Mouse (Mus musculus): ENCODE measurements around the gene Epsti1. TPM values are rescaled to one million over a fixed set of nuclear protein-coding genes. Genes with fewer than 3 reads are reported as not detected.

The Epsti1 gene
- polyA plus RNA-seq, 1 experiment from 2014 or later, result 0.23 TPM

DNA sequence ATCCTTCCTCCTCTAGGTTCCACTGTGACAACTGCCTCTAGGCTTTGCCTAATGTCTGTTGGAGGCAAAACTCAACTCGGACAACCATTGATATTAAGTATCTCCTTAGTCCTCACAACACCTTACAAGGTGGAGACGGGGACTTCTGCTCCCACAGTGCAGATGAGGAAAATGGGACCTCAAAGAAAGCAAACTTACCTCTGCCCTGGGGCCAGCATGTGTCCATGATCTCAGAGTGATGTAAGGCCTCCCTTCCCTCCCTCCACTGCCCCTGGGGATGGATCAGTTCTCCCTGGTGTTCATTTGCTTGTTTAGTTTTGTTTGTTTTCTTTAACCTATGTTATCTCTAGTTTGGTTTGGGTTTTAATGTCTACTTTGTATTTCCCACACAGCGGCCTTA, 1.5 kb upstream of the Epsti1 start:
- DNase-seq (ENCODE audit: low spot score) (no peak), ATAC-seq (ENCODE audit: low FRiP score) (no peak)
- H3K36me3 ChIP-seq (ENCODE audit: control insufficient read depth, insufficient read depth, low read length), result no peaks in the 10 kb centered on the region
- H3K27ac ChIP-seq (ENCODE audit: low read depth, low read length), result no peak overlapping the region
- 89% methylated on average over 3 of the region's 3 CpGs for WGBS
- no peaks in the 10 kb centered on the region for H3K4me1 ChIP-seq (replicated peaks; ENCODE audit: control insufficient read depth, insufficient read depth, low read length)
- no peak overlapping the region for H3K4me3 ChIP-seq (ENCODE audit: low read depth, low read length)
- H3K27me3 ChIP-seq (ENCODE audit: control insufficient read depth, insufficient read depth, low read length), result no peaks in the 10 kb centered on the region
- no peak overlapping the region for H3K4me2 ChIP-seq (replicated peaks; ENCODE audit: low read depth, low read length)
- H3K9me3 ChIP-seq (ENCODE audit: control insufficient read depth, low read length), result no peaks in the 10 kb centered on the region
- no peak overlapping the region for H3K9ac ChIP-seq (ENCODE audit: low read depth, low read length)

DNA sequence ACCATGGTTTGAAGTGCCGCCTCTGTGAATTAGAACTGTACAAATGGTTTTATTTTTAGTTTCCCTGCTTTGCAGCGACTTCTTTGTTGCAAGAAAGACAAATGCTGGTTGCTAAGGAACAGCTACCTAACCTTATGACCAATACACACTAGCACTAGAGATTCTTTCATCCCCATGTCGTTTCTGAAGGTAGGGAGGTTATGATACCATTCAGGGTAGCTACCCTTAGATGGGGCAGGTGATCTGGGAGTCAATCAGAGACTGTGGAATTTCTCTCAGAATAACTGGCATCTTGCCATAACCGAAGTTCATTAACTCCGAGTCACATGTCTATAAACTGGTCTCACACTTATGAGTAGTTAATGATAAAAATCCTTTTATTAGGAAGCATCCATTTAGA, 1.4 kb downstream of the Epsti1 start:
- H3K36me3 ChIP-seq (ENCODE audit: control insufficient read depth, insufficient read depth, low read length), result no peaks in the 10 kb centered on the region
- ATAC-seq (ENCODE audit: low FRiP score), result no peak
- H3K27ac ChIP-seq (ENCODE audit: low read depth, low read length), result no peak overlapping the region
- H3K4me2 ChIP-seq (replicated peaks; ENCODE audit: low read depth, low read length), result no peak overlapping the region
- no peaks in the 10 kb centered on the region for H3K9me3 ChIP-seq (ENCODE audit: control insufficient read depth, low read length)
- 83% methylated on average over 5 of the region's 5 CpGs for WGBS
- H3K4me3 ChIP-seq (ENCODE audit: low read depth, low read length), result no peak overlapping the region
- no peaks in the 10 kb centered on the region for H3K27me3 ChIP-seq (ENCODE audit: control insufficient read depth, insufficient read depth, low read length)
- DNase-seq (ENCODE audit: low spot score), result no peak
- no peak overlapping the region for H3K9ac ChIP-seq (ENCODE audit: low read depth, low read length)
- no peaks in the 10 kb centered on the region for H3K4me1 ChIP-seq (replicated peaks; ENCODE audit: control insufficient read depth, insufficient read depth, low read length)

DNA sequence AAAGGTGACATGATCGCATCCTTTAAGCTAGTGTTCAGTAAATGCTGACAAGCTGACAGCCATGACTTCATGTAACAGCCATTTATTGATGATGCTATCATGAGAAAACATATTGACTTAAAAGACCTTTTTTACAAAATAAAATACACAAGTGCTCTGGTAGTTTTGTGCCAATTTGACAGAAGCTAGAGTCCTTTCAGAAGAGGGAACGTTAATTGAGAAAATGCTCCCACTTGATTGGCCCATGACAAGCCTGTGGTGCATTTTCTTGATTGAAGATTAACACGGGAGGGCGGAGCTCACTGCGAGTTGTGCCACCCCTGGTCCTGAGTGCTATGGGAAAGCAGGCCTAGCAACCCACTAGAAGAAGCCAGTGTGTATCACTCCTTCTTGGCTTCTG, 2.5 kb downstream of the Epsti1 start:
- Histone ChIP-seq H3K4me2 (replicated peaks; ENCODE audit: low read depth, low read length) (no peak overlapping the region), H3K27me3 (ENCODE audit: control insufficient read depth, insufficient read depth, low read length) (no peaks in the 10 kb centered on the region), H3K4me3 (ENCODE audit: low read depth, low read length) (no peak overlapping the region), H3K4me1 (replicated peaks; ENCODE audit: control insufficient read depth, insufficient read depth, low read length) (no peaks in the 10 kb centered on the region), H3K9me3 (ENCODE audit: control insufficient read depth, low read length) (no peaks in the 10 kb centered on the region), H3K36me3 (ENCODE audit: control insufficient read depth, insufficient read depth, low read length) (no peaks in the 10 kb centered on the region), H3K27ac (ENCODE audit: low read depth, low read length) (no peak overlapping the region), H3K9ac (ENCODE audit: low read depth, low read length) (no peak overlapping the region)
- ATAC-seq (ENCODE audit: low FRiP score) (no peak), DNase-seq (ENCODE audit: low spot score) (no peak)
- 89% methylated on average over 5 of the region's 5 CpGs for WGBS

DNA sequence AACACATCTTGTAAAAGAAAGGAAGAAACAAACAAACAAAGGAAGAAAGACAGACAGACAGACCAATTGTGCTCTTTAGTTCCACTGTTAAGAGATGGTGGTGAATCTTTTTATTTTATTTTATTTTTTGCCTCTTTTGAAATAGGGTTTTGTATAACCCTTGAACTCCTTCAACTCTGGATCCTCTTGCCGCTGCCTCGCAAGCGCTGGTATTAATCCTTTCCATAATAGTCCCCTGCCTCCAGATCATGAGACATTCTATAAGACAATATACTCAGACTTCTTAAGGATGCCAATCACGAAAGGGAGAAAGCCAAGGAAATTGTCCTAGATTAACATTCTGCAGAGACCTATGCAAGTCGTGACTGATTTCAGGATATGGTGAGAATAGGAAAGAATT, 11.7 kb downstream of the Epsti1 start:
- no peaks in the 10 kb centered on the region for H3K27me3 ChIP-seq (ENCODE audit: control insufficient read depth, insufficient read depth, low read length)
- 69% methylated on average over 5 of the region's 5 CpGs for WGBS
- ATAC-seq (ENCODE audit: low FRiP score) (no peak), DNase-seq (ENCODE audit: low spot score) (no peak)
- no peak overlapping the region for H3K4me2 ChIP-seq (replicated peaks; ENCODE audit: low read depth, low read length)
- H3K4me3 ChIP-seq (ENCODE audit: low read depth, low read length), result no peak overlapping the region
- no peak overlapping the region for H3K9ac ChIP-seq (ENCODE audit: low read depth, low read length)
- no peak overlapping the region for H3K27ac ChIP-seq (ENCODE audit: low read depth, low read length)
- no peaks in the 10 kb centered on the region for H3K4me1 ChIP-seq (replicated peaks; ENCODE audit: control insufficient read depth, insufficient read depth, low read length)
- H3K9me3 ChIP-seq (ENCODE audit: control insufficient read depth, low read length), result no peaks in the 10 kb centered on the region
- no peaks in the 10 kb centered on the region for H3K36me3 ChIP-seq (ENCODE audit: control insufficient read depth, insufficient read depth, low read length)

DNA sequence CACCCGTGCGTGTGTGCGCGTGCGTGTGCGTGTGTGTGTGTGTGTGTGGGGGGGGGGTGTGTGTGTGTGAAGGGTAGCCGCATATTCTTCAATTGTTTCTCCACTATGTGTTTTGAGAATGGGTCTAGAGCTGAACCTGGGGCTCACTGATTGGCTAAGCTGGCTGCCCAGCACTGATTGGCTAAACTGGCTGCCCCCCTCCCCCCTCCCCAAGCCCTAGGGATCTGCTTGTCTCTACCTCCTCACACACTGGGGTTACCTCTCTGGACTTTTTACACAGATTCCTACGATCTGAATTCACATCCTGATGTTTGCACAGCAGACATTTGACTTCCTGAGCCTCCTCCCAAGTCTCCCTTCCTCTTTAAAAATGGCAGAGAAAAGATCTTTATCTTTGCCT, 17.6 kb downstream of the Epsti1 start:
- H3K4me3 ChIP-seq (ENCODE audit: low read depth, low read length), result no peak overlapping the region
- no peak overlapping the region for H3K9ac ChIP-seq (ENCODE audit: low read depth, low read length)
- no peak overlapping the region for H3K4me2 ChIP-seq (replicated peaks; ENCODE audit: low read depth, low read length)
- no peak overlapping the region for H3K27ac ChIP-seq (ENCODE audit: low read depth, low read length)
- no peaks in the 10 kb centered on the region for H3K27me3 ChIP-seq (ENCODE audit: control insufficient read depth, insufficient read depth, low read length)
- no peaks in the 10 kb centered on the region for H3K4me1 ChIP-seq (replicated peaks; ENCODE audit: control insufficient read depth, insufficient read depth, low read length)
- DNase-seq (ENCODE audit: low spot score) (no peak), ATAC-seq (ENCODE audit: low FRiP score) (no peak)
- H3K9me3 ChIP-seq (ENCODE audit: control insufficient read depth, low read length), result no peaks in the 10 kb centered on the region
- WGBS, result 86% methylated on average over 8 of the region's 8 CpGs
- H3K36me3 ChIP-seq (ENCODE audit: control insufficient read depth, insufficient read depth, low read length), result no peaks in the 10 kb centered on the region

DNA sequence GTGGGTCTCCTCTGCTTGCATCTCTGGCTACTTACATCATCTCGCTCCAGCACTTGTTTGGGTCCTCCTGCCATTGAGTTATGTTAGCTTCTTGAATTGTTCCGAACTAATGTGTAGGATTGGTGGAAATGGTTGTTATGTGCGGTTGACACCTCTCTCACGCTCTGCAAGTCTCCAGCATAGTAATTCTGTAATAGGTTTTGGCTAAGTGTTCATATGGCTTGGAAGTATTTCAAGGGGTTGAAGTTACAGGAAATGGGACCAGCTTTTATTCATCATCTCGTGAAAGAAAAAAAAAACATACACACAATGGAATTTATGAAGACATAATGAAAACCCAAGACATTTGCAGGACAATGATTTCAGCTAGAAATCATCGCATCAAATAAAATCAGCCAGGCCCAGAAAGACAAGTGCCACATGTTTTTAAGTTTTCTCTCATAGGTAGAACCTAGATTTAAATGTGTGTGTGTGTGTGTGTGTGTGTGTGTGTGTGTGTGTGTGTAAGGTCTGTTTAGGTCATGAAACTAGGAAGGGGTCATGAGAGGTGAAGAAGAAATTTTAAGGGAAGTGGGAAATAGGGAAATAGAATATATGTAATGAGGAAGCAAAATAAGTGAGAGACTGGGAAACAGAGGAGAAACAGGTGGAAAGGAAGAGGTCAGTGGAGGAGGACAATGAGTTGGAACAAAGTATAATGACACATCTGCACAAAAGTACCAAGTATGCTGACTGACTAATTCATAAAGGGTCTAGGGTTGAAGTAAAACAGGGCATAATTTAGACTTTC, 19.2 kb downstream of the Epsti1 start:
- 89% methylated on average over 6 of the region's 6 CpGs for WGBS
- Histone ChIP-seq H3K27me3 (ENCODE audit: control insufficient read depth, insufficient read depth, low read length) (no peaks in the 10 kb centered on the region), H3K9me3 (ENCODE audit: control insufficient read depth, low read length) (no peaks in the 10 kb centered on the region)

DNA sequence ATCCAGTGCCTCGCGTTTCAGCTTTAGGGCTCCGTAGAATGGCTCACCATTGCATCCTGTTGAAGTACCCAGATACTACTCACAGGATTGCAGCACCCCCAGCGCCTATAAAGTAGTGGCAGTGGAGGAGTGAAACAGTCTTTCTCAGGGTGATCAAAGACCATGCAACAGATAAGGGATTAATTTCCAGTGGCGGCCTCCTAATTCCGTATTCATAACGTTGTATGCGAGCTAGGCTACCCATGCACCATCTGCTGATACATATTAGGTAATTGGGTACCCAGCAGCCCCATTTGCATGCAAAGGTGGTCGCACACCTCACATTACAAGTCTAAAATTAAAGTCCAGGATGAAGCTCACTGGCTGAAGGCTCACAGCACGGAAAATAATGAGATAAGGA, 21.4 kb downstream of the Epsti1 start:
- H3K27ac ChIP-seq (ENCODE audit: low read depth, low read length), result no peak overlapping the region
- no peak for ATAC-seq (ENCODE audit: low FRiP score)
- H3K36me3 ChIP-seq (ENCODE audit: control insufficient read depth, insufficient read depth, low read length), result no peaks in the 10 kb centered on the region

More for the DNA sequence above, 19.2 kb downstream of the Epsti1 start:
- ATAC-seq (ENCODE audit: low FRiP score) (no peak), DNase-seq (ENCODE audit: low spot score) (no peak)
- Histone ChIP-seq H3K4me1 (replicated peaks; ENCODE audit: control insufficient read depth, insufficient read depth, low read length) (no peaks in the 10 kb centered on the region), H3K4me2 (replicated peaks; ENCODE audit: low read depth, low read length) (no peak overlapping the region), H3K27ac (ENCODE audit: low read depth, low read length) (no peak overlapping the region), H3K4me3 (ENCODE audit: low read depth, low read length) (no peak overlapping the region), H3K9ac (ENCODE audit: low read depth, low read length) (no peak overlapping the region), H3K36me3 (ENCODE audit: control insufficient read depth, insufficient read depth, low read length) (no peaks in the 10 kb centered on the region)

DNA sequence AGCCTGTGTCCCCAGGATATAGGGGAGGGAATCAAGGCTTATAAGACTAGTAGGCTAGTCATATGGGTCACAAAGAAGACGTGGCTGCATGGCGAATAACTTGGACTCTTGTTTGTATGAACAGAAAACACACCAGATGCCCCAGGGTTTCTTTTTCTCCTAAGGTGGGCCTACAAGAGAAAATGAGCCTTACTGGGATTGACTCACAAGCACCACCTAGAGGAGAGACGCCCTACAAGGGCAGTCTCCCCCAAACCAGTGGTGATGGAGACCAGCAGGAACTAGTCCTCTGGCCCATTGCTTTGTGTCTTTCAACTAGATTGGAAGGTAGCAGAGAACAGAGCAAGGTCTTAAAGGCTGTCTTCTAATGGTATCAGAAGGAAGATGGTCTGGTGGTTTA, 22.7 kb downstream of the Epsti1 start:
- no peak overlapping the region for H3K9ac ChIP-seq (ENCODE audit: low read depth, low read length)
- 47% methylated on average over 3 of the region's 3 CpGs for WGBS

More for the DNA sequence above, 21.4 kb downstream of the Epsti1 start:
- Histone ChIP-seq H3K4me2 (replicated peaks; ENCODE audit: low read depth, low read length) (no peak overlapping the region), H3K4me3 (ENCODE audit: low read depth, low read length) (no peak overlapping the region), H3K9ac (ENCODE audit: low read depth, low read length) (no peak overlapping the region), H3K9me3 (ENCODE audit: control insufficient read depth, low read length) (no peaks in the 10 kb centered on the region), H3K27me3 (ENCODE audit: control insufficient read depth, insufficient read depth, low read length) (no peaks in the 10 kb centered on the region), H3K4me1 (replicated peaks; ENCODE audit: control insufficient read depth, insufficient read depth, low read length) (no peaks in the 10 kb centered on the region)
- 85% methylated on average over 10 of the region's 10 CpGs for WGBS
- no peak for DNase-seq (ENCODE audit: low spot score)

DNA sequence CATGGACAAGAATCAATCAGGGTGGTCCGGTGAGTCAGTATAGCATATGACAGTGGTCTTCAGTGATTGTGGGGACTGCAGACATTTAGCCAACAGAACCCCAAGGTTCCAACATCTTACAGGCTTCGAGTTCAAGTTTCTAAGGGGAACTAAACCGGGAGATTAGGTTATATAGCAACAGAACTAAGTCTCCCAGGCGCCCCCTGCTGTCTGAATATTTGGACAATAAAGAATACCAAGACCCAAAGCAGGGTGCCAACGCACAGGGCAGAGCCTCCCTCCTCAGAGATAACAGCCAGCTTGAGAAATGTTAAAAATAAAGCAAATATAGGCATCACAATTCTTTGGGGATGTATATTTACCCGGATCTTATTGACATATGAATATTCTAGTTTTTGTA, 24.0 kb downstream of the Epsti1 start:
- no peak overlapping the region for H3K4me3 ChIP-seq (ENCODE audit: low read depth, low read length)
- H3K9ac ChIP-seq (ENCODE audit: low read depth, low read length), result no peak overlapping the region
- H3K27ac ChIP-seq (ENCODE audit: low read depth, low read length), result no peak overlapping the region
- no peaks in the 10 kb centered on the region for H3K9me3 ChIP-seq (ENCODE audit: control insufficient read depth, low read length)
- no peaks in the 10 kb centered on the region for H3K36me3 ChIP-seq (ENCODE audit: control insufficient read depth, insufficient read depth, low read length)
- ATAC-seq (ENCODE audit: low FRiP score) (no peak), DNase-seq (ENCODE audit: low spot score) (peak; percentile 80)
- 47% methylated on average over 6 of the region's 6 CpGs for WGBS
- no peak overlapping the region for H3K4me2 ChIP-seq (replicated peaks; ENCODE audit: low read depth, low read length)
- H3K4me1 ChIP-seq (replicated peaks; ENCODE audit: control insufficient read depth, insufficient read depth, low read length), result no peaks in the 10 kb centered on the region
- H3K27me3 ChIP-seq (ENCODE audit: control insufficient read depth, insufficient read depth, low read length), result no peaks in the 10 kb centered on the region

More for the DNA sequence above, 22.7 kb downstream of the Epsti1 start:
- H3K4me1 ChIP-seq (replicated peaks; ENCODE audit: control insufficient read depth, insufficient read depth, low read length), result no peaks in the 10 kb centered on the region
- no peak overlapping the region for H3K4me2 ChIP-seq (replicated peaks; ENCODE audit: low read depth, low read length)
- DNase-seq (ENCODE audit: low spot score) (peak; percentile 51), ATAC-seq (ENCODE audit: low FRiP score) (no peak)
- H3K27ac ChIP-seq (ENCODE audit: low read depth, low read length), result no peak overlapping the region
- H3K27me3 ChIP-seq (ENCODE audit: control insufficient read depth, insufficient read depth, low read length), result no peaks in the 10 kb centered on the region
- no peaks in the 10 kb centered on the region for H3K9me3 ChIP-seq (ENCODE audit: control insufficient read depth, low read length)
- H3K4me3 ChIP-seq (ENCODE audit: low read depth, low read length), result no peak overlapping the region
- no peaks in the 10 kb centered on the region for H3K36me3 ChIP-seq (ENCODE audit: control insufficient read depth, insufficient read depth, low read length)
